Mouse (Mus musculus) brain, embryonic 14.5 days (tissue): ENCODE data around the gene Olfr718-ps1. TPM values are rescaled to one million over a fixed set of nuclear protein-coding genes. Genes with fewer than 3 reads are reported as not detected.
"Not testable (repeated sequence)": the region's sequence is repeated elsewhere in the genome, so short reads cannot be mapped to it uniquely, and the experiment has no call there.

ENCODE experiments used
- DNase-seq: peaks from one replicate; pipeline ENCODE4 v3.0.0-alpha.2; 2011; ENCODE audit warnings: low read depth
- CTCF ChIP-seq: fragments of 200-500 bp; IDR thresholded peaks from 2 replicates; pipeline ENCODE4 v1.5.1; 2012; ENCODE audit warnings: inconsistent platforms, mild to moderate bottlenecking, moderate library complexity, borderline replicate concordance; ENCODE audit not compliant: insufficient read depth, insufficient read length; ENCODE audit errors: extremely low read depth
- POLR2A ChIP-seq: fragments of 200-500 bp; IDR thresholded peaks from 2 replicates; pipeline ENCODE4 v1.6.1; 2012; ENCODE audit warnings: mild to moderate bottlenecking, inconsistent platforms, borderline replicate concordance; ENCODE audit not compliant: poor library complexity, insufficient read depth, insufficient read length, severe bottlenecking; ENCODE audit errors: extremely low read depth
- polyA plus RNA-seq: library from polyadenylated mRNA; depleted of rRNA; stranded (reverse); fragments of >200 nt; gene quantifications from 2 replicates; pipeline ENCODE4 v1.2.3, GENCODE M21; 2012; rRNA removed

Olfr718-ps1 gene
- not detected in 2 replicates for polyA plus RNA-seq

- no peak for DNase-seq
- TF ChIP-seq POLR2A (no peak), CTCF (no peak)
These were observed at the start of gene Olfr718-ps1 for GRCm38 (mm10) chr5:143147481-143147880. Gene Olfr718-ps1, minus strand, starts transcription at chr5:143147581.

DNA sequence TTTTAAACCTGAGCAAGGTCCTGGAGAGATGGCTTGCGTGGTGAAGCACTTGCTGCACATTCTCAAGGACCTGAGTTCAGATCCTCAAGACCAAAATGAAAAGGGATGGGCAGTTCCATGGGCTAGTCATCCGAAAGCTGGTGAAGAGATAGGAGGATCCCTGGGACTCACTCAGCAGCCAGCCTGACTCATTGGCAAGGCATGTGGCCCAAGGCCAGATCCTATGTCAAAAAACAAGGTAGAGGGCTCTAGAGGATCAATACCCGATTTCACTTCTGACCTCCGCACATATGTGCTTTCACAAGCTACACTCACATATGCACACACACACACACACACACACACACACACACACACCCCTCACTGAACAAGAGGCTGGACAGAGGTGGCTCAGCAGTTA is 49.1 kb upstream of the Olfr718-ps1 start:
- TF ChIP-seq CTCF (no peak), POLR2A (no peak)

DNA sequence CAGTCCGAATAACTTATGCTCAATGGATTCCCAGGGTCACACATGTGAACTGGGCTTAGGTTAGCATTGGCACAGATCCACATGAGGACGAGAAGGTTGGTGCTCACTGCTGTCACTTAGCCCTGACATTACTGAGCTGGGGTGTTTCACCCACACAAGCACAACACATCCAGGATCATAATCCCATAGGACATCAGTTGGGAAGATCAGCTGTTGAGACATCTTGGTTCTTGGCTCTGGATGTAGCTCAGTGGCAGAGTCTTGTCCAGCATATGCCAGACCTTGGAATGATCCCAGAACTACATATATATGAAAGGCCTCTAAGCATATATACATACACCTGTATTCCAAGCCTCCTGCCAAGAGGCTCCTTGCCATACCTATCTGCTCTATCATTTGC is 47.8 kb upstream of the Olfr718-ps1 start:
- no peak for DNase-seq
- TF ChIP-seq CTCF: no peak
- no peak for TF ChIP-seq POLR2A

More for the DNA sequence above, 49.1 kb upstream of the Olfr718-ps1 start:
- DNase-seq: no peak

DNA sequence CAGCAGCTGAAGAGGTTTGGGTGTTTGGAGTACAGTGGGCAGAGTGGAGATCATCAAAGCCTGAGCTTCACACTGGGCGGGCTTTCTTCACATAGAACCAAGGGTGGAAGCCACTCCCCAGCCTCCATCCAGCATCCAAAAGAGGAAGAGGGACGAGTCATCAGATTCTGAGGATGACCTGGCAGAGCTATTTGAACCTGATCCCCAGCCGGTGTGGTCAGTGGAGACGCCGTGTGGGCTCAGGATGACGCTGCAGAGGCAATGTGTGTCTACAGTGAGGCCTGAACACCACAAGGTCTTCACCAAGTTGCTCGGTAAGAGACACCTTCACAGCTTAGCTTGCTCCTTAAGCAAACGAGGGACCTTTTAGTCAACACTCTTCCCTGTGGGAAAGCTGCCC is 47.4 kb upstream of the Olfr718-ps1 start:
- not testable (repeated sequence) for DNase-seq

DNA sequence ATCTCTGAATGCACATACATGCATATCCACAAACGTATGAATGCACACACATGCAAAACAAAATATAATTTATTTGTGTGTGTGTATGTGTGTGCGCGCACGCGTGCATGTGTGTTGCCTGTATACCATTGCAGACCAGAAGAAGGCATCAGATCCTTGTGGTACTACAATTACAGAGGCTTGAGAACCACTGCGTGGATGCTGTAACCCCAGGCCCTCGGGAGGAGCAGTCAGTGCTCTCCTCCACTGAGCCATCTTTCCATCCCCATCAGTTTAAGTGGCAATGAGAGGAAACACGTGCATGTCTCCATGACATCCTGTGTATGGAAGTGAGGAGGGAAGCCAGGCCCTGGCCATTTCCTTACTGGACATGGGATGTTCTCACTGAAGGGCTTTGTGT is 45.4 kb upstream of the Olfr718-ps1 start:
- DNase-seq: no peak
- TF ChIP-seq CTCF (no peak), POLR2A (no peak)

DNA sequence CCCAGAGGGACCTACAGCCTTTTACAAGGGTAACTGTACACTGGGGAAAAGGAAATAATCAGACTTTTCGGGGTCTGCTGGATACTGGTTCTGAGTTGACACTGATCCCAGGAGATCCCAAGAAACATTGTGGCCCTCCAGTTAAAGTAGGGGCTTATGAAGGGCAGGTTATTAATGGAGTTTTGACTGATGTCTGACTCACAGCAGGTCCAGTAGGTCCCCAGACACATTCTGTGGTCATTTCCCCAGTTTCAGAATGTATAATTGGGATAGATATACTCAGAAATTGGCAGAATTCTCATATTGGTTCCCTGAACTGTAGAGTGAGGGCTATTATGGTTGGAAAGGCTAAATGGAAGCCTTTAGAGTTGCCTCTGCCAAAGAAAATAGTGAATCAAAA is 40.6 kb upstream of the Olfr718-ps1 start:
- DNase-seq: not testable (repeated sequence)

GRCm38 (mm10) chr5:143180255-143181076 is 33.1 kb upstream of the Olfr718-ps1 start, which contains the start of the genes Rbak and Spdye4b:
Gene Rbak, minus strand, starts transcription at chr5:143180775.
Gene Spdye4b, plus strand, starts transcription at chr5:143181017.
- peak; percentile 99 for DNase-seq
- TF ChIP-seq CTCF: no peak
- peak; percentile 88 for TF ChIP-seq POLR2A

DNA sequence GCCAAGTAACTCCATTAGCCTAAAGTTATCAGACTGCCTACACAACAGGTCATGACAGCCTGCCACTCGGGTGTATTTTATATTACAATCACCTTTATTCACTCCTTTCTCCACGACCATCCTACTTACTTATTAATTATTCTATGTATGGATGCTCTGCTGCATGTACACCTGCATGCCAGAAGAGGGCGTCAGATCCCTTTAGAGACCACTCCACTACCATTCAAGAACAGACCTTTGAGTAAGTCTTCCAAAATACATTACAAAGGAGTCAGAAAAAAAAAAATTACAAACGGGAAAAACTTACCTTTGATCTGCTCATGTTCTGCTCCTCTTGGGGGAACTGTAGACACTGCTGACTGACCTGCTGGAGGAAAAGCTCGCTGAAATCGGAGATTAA is 31.8 kb upstream of the Olfr718-ps1 start:
- peak; percentile 54 for DNase-seq

GRCm38 (mm10) chr5:143177541-143178200 is 30.3 kb upstream of the Olfr718-ps1 start:
- no peak for DNase-seq
- TF ChIP-seq CTCF (peak; percentile 13; the same call in 1 of the 2 replicates), POLR2A (no peak)

More for the DNA sequence above, 31.8 kb upstream of the Olfr718-ps1 start:
- peak; percentile 44; the same call in 1 of the 2 replicates for TF ChIP-seq CTCF
- TF ChIP-seq POLR2A: no peak

- no peak for TF ChIP-seq POLR2A
- TF ChIP-seq CTCF: no peak
- DNase-seq: no peak
These were observed 28.6 kb upstream of the Olfr718-ps1 start for GRCm38 (mm10) chr5:143175970-143176369.

- no peak for TF ChIP-seq CTCF
- no peak for TF ChIP-seq POLR2A
These were observed 18.2 kb upstream of the Olfr718-ps1 start for GRCm38 (mm10) chr5:143165508-143166070.

GRCm38 (mm10) chr5:143155534-143155933 is 8.2 kb upstream of the Olfr718-ps1 start:
- DNase-seq: no peak
- TF ChIP-seq POLR2A (no peak), CTCF (no peak)

More at GRCm38 (mm10) chr5:143165508-143166070, 18.2 kb upstream of the Olfr718-ps1 start:
- no peak for DNase-seq

DNA sequence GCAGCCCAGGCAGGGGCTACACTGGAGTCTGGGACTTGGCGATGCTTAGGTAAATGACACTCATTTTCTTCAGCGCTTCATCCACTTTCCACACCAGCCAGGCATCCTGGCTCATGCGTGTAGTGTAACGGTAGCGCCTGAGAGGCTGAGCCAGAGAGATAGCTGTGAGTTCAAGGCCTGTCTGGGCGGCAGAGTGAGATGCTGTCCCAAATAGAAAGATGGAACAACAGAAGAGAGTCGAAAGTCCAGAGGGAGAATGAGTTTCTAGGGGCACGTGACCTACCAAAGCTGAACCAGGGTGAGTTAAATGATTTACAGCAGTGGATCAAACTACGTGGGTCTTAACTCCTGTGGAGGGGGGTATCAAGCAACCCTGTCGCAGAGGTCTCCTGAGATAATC is 6.4 kb upstream of the Olfr718-ps1 start:
- no peak for DNase-seq
- TF ChIP-seq CTCF: no peak
- TF ChIP-seq POLR2A: no peak
